Mouse (Mus musculus) kidney, postnatal 0 days (tissue): ENCODE measurements around the gene Letmd1. TPM values are rescaled to one million over a fixed set of nuclear protein-coding genes. Genes with fewer than 3 reads are reported as not detected.

Experiments used
- ATAC-seq: fragments of 200-750 bp; cut with Nextera tagmentation; replicated peaks from 2 replicates; pipeline ENCODE4 v1.8.0; 2017; ENCODE audit warnings: low read depth, moderate number of reproducible peaks, moderate TSS enrichment, moderate library complexity; ENCODE audit not compliant: low FRiP score
- DNase-seq: peaks from one replicate; pipeline ENCODE4 v3.0.0-alpha.2; 2016; ENCODE audit warnings: low spot score
- H3K27ac ChIP-seq: fragments of 300-500 bp; sonication (generic); 2 replicates; pipeline ENCODE4 v1.5.1; 2014; ENCODE audit warnings: mild to moderate bottlenecking
- H3K27me3 ChIP-seq: fragments of 300-500 bp; sonication (generic); 2 replicates; pipeline ENCODE4 v1.6.1; 2014; ENCODE audit warnings: low read length, mixed read lengths; ENCODE audit not compliant: insufficient read depth
- H3K36me3 ChIP-seq: fragments of 300-500 bp; sonication (generic); 2 replicates; pipeline ENCODE4 v1.6.1; 2014; ENCODE audit warnings: low read length, mixed read lengths; ENCODE audit not compliant: insufficient read depth
- H3K4me1 ChIP-seq: fragments of 300-500 bp; sonication (generic); replicated peaks from 2 replicates; pipeline ENCODE4 v1.6.1; 2014; ENCODE audit warnings: antibody characterized with exemption, low read length, mixed read lengths; ENCODE audit not compliant: insufficient read depth
- H3K4me2 ChIP-seq: fragments of 300-500 bp; sonication (generic); 2 replicates; pipeline ENCODE4 v1.6.1; 2014; ENCODE audit warnings: mild to moderate bottlenecking, low read length, moderate library complexity, mixed read lengths
- H3K4me3 ChIP-seq: fragments of 300-500 bp; sonication (generic); replicated peaks from 2 replicates; pipeline ENCODE4 v1.5.1; 2014; ENCODE audit warnings: low read depth, low read length
- H3K9ac ChIP-seq: fragments of 300-500 bp; sonication (generic); 2 replicates; pipeline ENCODE4 v1.6.1; 2014; ENCODE audit warnings: low read depth, low read length
- H3K9me3 ChIP-seq: fragments of 300-500 bp; sonication (generic); replicated peaks from 2 replicates; pipeline ENCODE4 v1.6.1; 2016; ENCODE audit warnings: low read length, inconsistent platforms, mixed read lengths
- CTCF ChIP-seq: IDR thresholded peaks from 2 replicates; pipeline ENCODE4 v1.5.1; 2016; ENCODE audit warnings: antibody characterized with exemption, low read depth, mild to moderate bottlenecking, moderate library complexity
- WGBS: fragments of 180-500 bp; shearing (Covaris S2); extraction: QIAGEN DNeasy Blood & Tissue Kit; methylation state at CpG from one replicate; pipeline ENCODE4 v1.1.7; 2014; 5-methylcytosine and 5-hydroxymethylcytosine counted together
- polyA plus RNA-seq: library from polyadenylated mRNA; unstranded; fragments of >200 nt; fragmentation: Nextera tagmentation; extraction: Ambion mirVana; gene quantifications from 2 replicates; pipeline ENCODE4 v1.2.1, GENCODE M21; 2015

Gene Letmd1
- polyA plus RNA-seq, 1 experiment from 2014 or later = 21.3 TPM

DNA sequence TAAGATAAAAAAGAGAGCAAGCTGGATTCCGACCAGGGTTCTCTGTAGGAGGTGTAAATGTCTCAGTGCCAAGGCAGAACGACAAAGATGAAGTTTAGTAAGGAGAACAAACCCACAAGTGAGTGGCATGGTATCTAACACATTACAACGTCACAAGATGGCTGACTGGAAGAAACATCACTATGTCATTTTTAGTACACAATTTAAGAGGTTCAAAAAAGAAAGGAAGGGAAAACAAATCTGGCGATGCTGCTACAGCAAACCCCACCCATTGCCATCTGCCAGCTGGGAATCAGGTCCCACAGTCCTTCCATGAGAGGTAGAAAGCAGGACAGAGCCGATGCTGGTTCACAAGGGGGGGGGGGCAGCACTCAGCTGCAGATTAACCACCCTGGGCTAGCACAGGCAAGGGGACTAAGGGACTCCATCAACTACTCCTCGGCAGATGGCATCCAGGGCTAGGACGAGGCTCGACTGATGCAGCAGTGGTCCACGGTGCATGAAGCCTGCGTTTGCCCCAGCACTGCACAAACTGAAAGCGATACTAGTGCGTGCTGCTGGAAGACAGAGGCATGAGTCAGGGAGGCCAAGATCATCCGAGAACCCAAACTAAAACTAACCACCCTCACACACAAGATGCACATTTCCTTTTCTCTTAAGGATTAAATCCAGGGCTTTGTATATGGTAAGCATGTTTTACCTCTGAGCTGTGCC, 39.8 kb downstream of the Letmd1 start:
- H3K4me1 ChIP-seq = no peaks in the 10 kb centered on the region
- DNase-seq = no peak
- no peak overlapping the region for H3K4me3 ChIP-seq
- no peaks in the 10 kb centered on the region for H3K9me3 ChIP-seq
- H3K36me3 ChIP-seq = peaks cover 55% of the 10 kb centered on the region
- TF ChIP-seq CTCF = no peak
- WGBS = 86% methylated on average over 13 of the region's 13 CpGs
- H3K9ac ChIP-seq = no peak overlapping the region
- no peak for ATAC-seq
- H3K27ac ChIP-seq = no peak overlapping the region
- H3K4me2 ChIP-seq = no peak overlapping the region
- H3K27me3 ChIP-seq = no peaks in the 10 kb centered on the region

- H3K36me3 ChIP-seq = peaks cover 63% of the 10 kb centered on the region
These were observed 41.2 kb downstream of the Letmd1 start for GRCm38 (mm10) chr15:100510072-100510471.

DNA sequence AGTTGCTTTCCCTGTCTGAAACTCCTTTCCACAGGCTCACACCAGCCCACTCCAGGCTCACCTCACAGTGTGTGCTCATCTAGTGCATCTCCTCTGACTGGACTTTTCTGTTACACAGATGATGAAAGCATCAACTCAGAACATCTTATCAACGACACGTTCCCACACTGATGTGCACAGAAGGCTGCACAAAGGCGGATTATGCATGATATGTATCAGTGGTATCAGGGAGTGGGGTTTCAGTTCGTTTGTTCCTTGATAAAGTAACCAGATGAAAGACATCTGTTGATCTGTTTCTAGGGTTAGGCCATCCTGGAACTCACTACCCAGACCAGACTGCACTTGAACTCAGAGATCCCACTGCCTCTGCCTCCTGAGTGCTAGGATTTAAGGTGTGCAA, 44.6 kb downstream of the Letmd1 start:
- WGBS = 72% methylated on average over 4 of the region's 4 CpGs
- no peak overlapping the region for H3K9ac ChIP-seq
- no peak overlapping the region for H3K4me2 ChIP-seq
- DNase-seq (no peak), ATAC-seq (no peak)
- TF ChIP-seq CTCF = no peak
- H3K4me1 ChIP-seq = no peaks in the 10 kb centered on the region
- no peaks in the 10 kb centered on the region for H3K9me3 ChIP-seq
- H3K27me3 ChIP-seq = no peaks in the 10 kb centered on the region
- peaks cover 58% of the 10 kb centered on the region for H3K36me3 ChIP-seq
- no peak overlapping the region for H3K27ac ChIP-seq
- H3K4me3 ChIP-seq = no peak overlapping the region

More at GRCm38 (mm10) chr15:100510072-100510471, 41.2 kb downstream of the Letmd1 start:
- H3K4me3 ChIP-seq = no peak overlapping the region
- DNase-seq (no peak), ATAC-seq (no peak)
- H3K27me3 ChIP-seq = no peaks in the 10 kb centered on the region
- H3K4me1 ChIP-seq = no peaks in the 10 kb centered on the region
- 83% methylated on average over 11 of the region's 11 CpGs for WGBS
- no peak overlapping the region for H3K9ac ChIP-seq
- no peaks in the 10 kb centered on the region for H3K9me3 ChIP-seq
- H3K4me2 ChIP-seq = no peak overlapping the region
- TF ChIP-seq CTCF = no peak
- no peak overlapping the region for H3K27ac ChIP-seq

GRCm38 (mm10) chr15:100515121-100515520, 46.3 kb downstream of the Letmd1 start:
- H3K4me3 ChIP-seq = no peak overlapping the region
- 86% methylated on average over 2 of the region's 2 CpGs for WGBS
- no peaks in the 10 kb centered on the region for H3K4me1 ChIP-seq
- ATAC-seq (no peak), DNase-seq (no peak)
- H3K36me3 ChIP-seq = peaks cover 57% of the 10 kb centered on the region
- no peaks in the 10 kb centered on the region for H3K9me3 ChIP-seq
- no peak overlapping the region for H3K4me2 ChIP-seq
- no peak overlapping the region for H3K9ac ChIP-seq
- no peaks in the 10 kb centered on the region for H3K27me3 ChIP-seq
- no peak for TF ChIP-seq CTCF
- no peak overlapping the region for H3K27ac ChIP-seq

DNA sequence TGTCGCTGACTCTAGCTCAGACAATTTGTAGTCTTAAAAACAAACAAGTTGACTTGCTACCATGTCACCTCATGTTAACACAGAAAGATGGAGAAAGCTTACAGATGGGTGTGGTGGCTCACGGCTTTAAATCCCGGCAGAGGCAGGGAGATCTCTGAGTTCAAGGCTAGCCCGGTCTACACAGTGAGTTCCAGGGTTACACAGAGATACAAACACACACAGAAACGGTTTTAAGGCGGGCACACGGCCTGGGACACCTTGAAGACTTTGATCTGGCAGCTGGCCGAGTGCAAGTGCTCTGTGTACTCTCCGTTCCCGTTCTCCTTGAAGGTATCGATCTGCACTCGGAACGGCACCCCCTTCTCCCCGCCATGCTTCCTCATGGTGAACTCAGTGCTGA, 51.5 kb downstream of the Letmd1 start:
- Histone ChIP-seq H3K4me3 (no peak overlapping the region), H3K27me3 (no peaks in the 10 kb centered on the region), H3K4me1 (no peaks in the 10 kb centered on the region), H3K9me3 (no peaks in the 10 kb centered on the region), H3K27ac (no peak overlapping the region), H3K4me2 (no peak overlapping the region), H3K9ac (no peak overlapping the region), H3K36me3 (peaks cover 26% of the 10 kb centered on the region)
- TF ChIP-seq CTCF = no peak
- DNase-seq = no peak
- WGBS = 91% methylated on average over 14 of the region's 14 CpGs
- ATAC-seq = no peak

DNA sequence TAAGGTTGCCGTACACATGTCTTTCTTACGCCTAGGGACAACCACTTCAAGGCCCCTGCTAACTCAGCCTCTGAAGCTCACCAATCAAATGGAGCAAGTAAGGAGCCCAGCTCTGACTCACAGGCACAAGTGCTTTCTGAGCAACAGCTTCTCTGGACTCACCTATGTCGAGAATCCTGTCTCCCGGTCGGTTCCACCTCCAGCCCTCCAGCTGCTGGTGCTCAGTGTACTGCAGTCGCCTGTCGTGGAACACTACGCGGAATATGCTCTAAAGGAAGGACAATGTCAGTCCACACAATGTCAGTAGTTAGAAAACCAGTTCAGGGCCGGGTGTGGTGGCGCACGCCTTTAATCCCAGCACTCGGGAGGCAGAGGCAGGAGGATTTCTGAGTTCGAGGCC, 56.6 kb downstream of the Letmd1 start:
- DNase-seq = no peak
- no peaks in the 10 kb centered on the region for H3K9me3 ChIP-seq
- H3K4me1 ChIP-seq = no peaks in the 10 kb centered on the region
- WGBS = 90% methylated on average over 14 of the region's 14 CpGs
- H3K27me3 ChIP-seq = no peaks in the 10 kb centered on the region
- no peak overlapping the region for H3K27ac ChIP-seq
- no peak overlapping the region for H3K9ac ChIP-seq
- no peak overlapping the region for H3K4me3 ChIP-seq
- ATAC-seq = no peak
- H3K4me2 ChIP-seq = no peak overlapping the region
- no peak for TF ChIP-seq CTCF
- H3K36me3 ChIP-seq = peaks cover 11% of the 10 kb centered on the region; the same call in 1 of the 2 replicates
